25 mouse cellular contexts compared by ENCODE assay signal in the genomic region with DNA sequence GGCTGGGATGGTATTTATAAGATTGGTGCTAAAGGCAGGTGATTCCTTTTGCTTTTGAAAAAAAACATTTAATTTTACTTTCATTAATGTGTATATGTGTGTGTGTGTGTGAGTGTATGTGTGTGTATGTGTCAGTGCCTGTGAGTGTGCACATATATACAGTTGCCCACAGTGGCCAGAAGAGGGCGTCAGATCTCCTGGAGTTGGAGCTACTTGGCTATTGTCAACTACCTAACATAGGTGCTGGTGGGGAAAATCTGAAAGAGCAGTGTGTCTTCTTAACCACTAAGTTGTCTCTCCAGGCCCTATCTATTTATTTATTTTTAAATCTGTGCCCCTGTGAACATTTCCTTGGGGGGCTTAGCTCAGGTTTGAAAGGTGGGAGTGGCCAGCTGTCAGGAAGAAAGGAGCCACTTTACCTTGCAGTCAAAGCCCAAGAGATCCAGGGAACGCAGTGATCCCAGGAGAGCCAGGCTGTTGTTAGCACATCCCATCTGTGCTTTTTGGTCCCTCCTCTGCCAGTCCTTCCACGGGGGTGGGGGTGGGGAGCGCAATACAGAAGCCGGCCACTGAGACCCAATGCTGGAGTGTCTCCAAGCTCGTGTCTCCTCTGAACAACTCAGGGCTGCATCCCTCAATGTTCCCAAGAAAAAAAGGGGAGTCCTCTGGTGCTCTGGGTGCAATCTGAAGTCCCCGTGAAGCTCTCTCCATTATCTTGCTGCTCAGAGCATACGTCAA. TPM values are rescaled to one million over a fixed set of nuclear protein-coding genes. Genes with fewer than 3 reads are reported as not detected.
A peak's percentile ranks its signal among the peaks of the same experiment; 100 is the strongest.
DNase-seq lines count a peak whose midpoint lies in the region; TF ChIP-seq lines count a peak whose summit lies in the region.
"Had no signal": no experiment of that assay in that cellular context is flagged by ENCODE, and none has a peak within 500 bp of the region (broad histone marks: within the 10 kb centered on the region; RNA-seq: fewer than 3 reads in every experiment).

No protein-coding gene starts in this region.

- no peaks in the 10 kb centered on the region for H3K27me3 ChIP-seq in ES-Bruce4 (ENCODE audit: control insufficient read depth, insufficient read depth, low read length, poor library complexity, severe bottlenecking)
- H3K27me3 ChIP-seq: embryonic facial prominence, embryonic 12.5 days; liver, embryonic 13.5 days had no signal

- peak overlapping the region; percentile 69 for H3K27ac ChIP-seq in layer of hippocampus, adult 2 months
- H3K27ac ChIP-seq in ES-Bruce4 (ENCODE audit: insufficient read depth, low read length): no peak overlapping the region
- H3K27ac ChIP-seq: embryonic facial prominence, embryonic 12.5 days; hindbrain, embryonic 14.5 days; liver, embryonic 13.5 days had no signal

- no peaks in the 10 kb centered on the region for H3K4me1 ChIP-seq in ES-Bruce4 (ENCODE audit: control insufficient read depth, insufficient read depth, low read length)
- H3K4me1 ChIP-seq: embryonic facial prominence, embryonic 12.5 days; liver, embryonic 13.5 days had no signal

- TF ChIP-seq EP300 in ES-Bruce4 (IDR thresholded peaks at IDR 0.05; ENCODE audit: insufficient read depth, low read depth, low read length): no peak

- TF ChIP-seq POLR2A in ES-Bruce4 (IDR thresholded peaks at IDR 0.05; ENCODE audit: insufficient read depth, low read length): no peak

- no peaks in the 10 kb centered on the region for H3K9me3 ChIP-seq in ES-Bruce4 (replicated peaks; ENCODE audit: control insufficient read depth, insufficient read depth, low read length, poor library complexity, severe bottlenecking)
- H3K9me3 ChIP-seq: embryonic facial prominence, embryonic 12.5 days; liver, embryonic 13.5 days had no signal

- H3K9ac ChIP-seq in ES-Bruce4 (ENCODE audit: low read depth, poor library complexity, severe bottlenecking): no peak overlapping the region
- H3K9ac ChIP-seq: embryonic facial prominence, embryonic 12.5 days; hindbrain, embryonic 14.5 days; liver, embryonic 13.5 days had no signal

- H3K4me3 ChIP-seq in layer of hippocampus, adult 2 months: no peak overlapping the region
- H3K4me3 ChIP-seq in ES-Bruce4 (ENCODE audit: low read depth, low read length): no peak overlapping the region
- H3K4me3 ChIP-seq: embryonic facial prominence, embryonic 12.5 days; liver, embryonic 13.5 days had no signal

- DNase-seq in cerebellum, postnatal 25 days: peak; percentile 45 to 50
- no peak for DNase-seq in cerebellum, adult 8-10 months
- DNase-seq in layer of hippocampus, adult 2 months (ENCODE audit: low spot score in 2 of 2): no peak
- no peak for DNase-seq in layer of hippocampus, postnatal 25 days (ENCODE audit: extremely low spot score in 1 of 2, low spot score in 1 of 2)
- peak; percentile 36 for DNase-seq in brain, adult 2 months (ENCODE audit: low read depth, low spot score)
- no peak for DNase-seq in Muller cell, postnatal 12 days (ENCODE audit: inconsistent ontology term)
- DNase-seq: gastrocnemius, postnatal 25 days; liver, embryonic 13.5 days; midbrain, embryonic 14.5 days; right cerebral cortex, adult 18-20 months; thymus, adult 18-20 months had no signal

- no peaks in the 10 kb centered on the region for H3K36me3 ChIP-seq in ES-Bruce4 (ENCODE audit: control insufficient read depth, insufficient read depth, low read length, poor library complexity, severe bottlenecking)
- H3K36me3 ChIP-seq: embryonic facial prominence, embryonic 12.5 days; G1E; liver, embryonic 13.5 days had no signal

- peak; percentile 62 for TF ChIP-seq CTCF in layer of hippocampus, adult 2 months (conservative IDR thresholded peaks at IDR 0.05)
- peak; percentile 10 for TF ChIP-seq CTCF in ES-Bruce4 (IDR thresholded peaks at IDR 0.05; ENCODE audit: low read depth, low read length)

RNA-seq across cellular contexts. Expression of a gene that starts 9.4 kb away (rescaled TPM):
- 1 to 10 TPM; 1.9 to 2.9 TPM for total RNA-seq in layer of hippocampus, adult 2 months (2021)
- 1 to 10 TPM; 2.2 to 5.3 TPM for total RNA-seq in layer of hippocampus, postnatal 25 days (2021)
- polyA plus RNA-seq in ES-Bruce4 (2011; ENCODE audit: insufficient read depth, insufficient read length, low read depth, missing spikeins): not detected in 2 replicates
- total RNA-seq: adrenal gland, adult 2 months; common myeloid progenitor, adult 5-6 weeks; G1E; gastrocnemius, postnatal 25 days; heart, adult 8-10 months; megakaryocyte progenitor cell, adult 5-6 weeks had no signal
- polyA plus RNA-seq: adrenal gland, adult 2 months; C2C12; embryonic facial prominence, embryonic 12.5 days; G1E; heart, embryonic 16.5 days; hindbrain, embryonic 14.5 days; limb, embryonic 11.5 days; liver, embryonic 13.5 days; lung, embryonic 16.5 days; midbrain, embryonic 14.5 days; small intestine, adult 2 months; urinary bladder, adult 2 months had no signal

RNA-seq across cellular contexts. Expression of a gene that starts 24.5 kb away (rescaled TPM):
- 100 to 1,000 TPM; 129 to 132 TPM for total RNA-seq in layer of hippocampus, adult 2 months (2021)
- total RNA-seq in layer of hippocampus, postnatal 25 days (2021): 100 to 1,000 TPM; 140 to 151 TPM
- 0.28 and 0.32 TPM in 2 replicates for polyA plus RNA-seq in ES-Bruce4 (2011; ENCODE audit: insufficient read depth, insufficient read length, low read depth, missing spikeins)
- total RNA-seq: common myeloid progenitor, adult 5-6 weeks; megakaryocyte progenitor cell, adult 5-6 weeks had no signal
- polyA plus RNA-seq: G1E; liver, embryonic 13.5 days; lung, embryonic 16.5 days; small intestine, adult 2 months had no signal

Comparison
In these comparisons a context has a peak if more than half of its experiments do, and no peak if none do; other contexts are left out.
1. DNase-seq: peak in cerebellum, postnatal 25 days (2 of 2) and brain, adult 2 months (single experiment); none in cerebellum, adult 8-10 months (single experiment), layer of hippocampus, adult 2 months (0 of 2), layer of hippocampus, postnatal 25 days (0 of 2) and Muller cell, postnatal 12 days (single experiment).